Mouse (Mus musculus): ENCODE data around the gene Gm49394.

Gene Gm49394

GRCm38 (mm10) chr7:142669751-142670625 lies at the start of gene Gm49394:
TSS of gene Gm49394 (minus strand) at chr7:142669942.
- DNase-seq (ENCODE audit: low read depth, low spot score) = no peak

GRCm38 (mm10) chr7:142714783-142715498 lies 45.2 kb upstream of the Gm49394 start:
- DNase-seq (ENCODE audit: low read depth, low spot score) = peak; percentile 40

- no peak for DNase-seq (ENCODE audit: low read depth, low spot score)
Measured at GRCm38 (mm10) chr7:142706873-142707272, 37.1 kb upstream of the Gm49394 start.

- DNase-seq (ENCODE audit: low read depth, low spot score) = no peak
Measured at GRCm38 (mm10) chr7:142699334-142699860, 29.7 kb upstream of the Gm49394 start.

- no peak for DNase-seq (ENCODE audit: low read depth, low spot score)
Measured at GRCm38 (mm10) chr7:142678611-142679010, 8.9 kb upstream of the Gm49394 start.

- DNase-seq (ENCODE audit: low read depth, low spot score) = peak; percentile 51
Measured at GRCm38 (mm10) chr7:142675644-142676043, 5.9 kb upstream of the Gm49394 start.

GRCm38 (mm10) chr7:142675141-142675540 lies 5.4 kb upstream of the Gm49394 start:
- DNase-seq (ENCODE audit: low read depth, low spot score) = no peak

GRCm38 (mm10) chr7:142672120-142672519 lies 2.4 kb upstream of the Gm49394 start:
- peak; percentile 57 for DNase-seq (ENCODE audit: low read depth, low spot score)

- no peak for DNase-seq (ENCODE audit: low read depth, low spot score)
Measured at GRCm38 (mm10) chr7:142671067-142671466, 1.3 kb upstream of the Gm49394 start.

- DNase-seq (ENCODE audit: low read depth, low spot score) = no peak
Measured at GRCm38 (mm10) chr7:142668328-142668727, 1.4 kb downstream of the Gm49394 start.

- no peak for DNase-seq (ENCODE audit: low read depth, low spot score)
Measured at GRCm38 (mm10) chr7:142667521-142667920, 2.2 kb downstream of the Gm49394 start.

- DNase-seq (ENCODE audit: low read depth, low spot score) = no peak
Measured at GRCm38 (mm10) chr7:142666659-142667058, 3.1 kb downstream of the Gm49394 start, which contains the start of gene Igf2. TSS of gene Igf2 (minus strand) at chr7:142666816.

GRCm38 (mm10) chr7:142666109-142666508 lies 3.6 kb downstream of the Gm49394 start:
- DNase-seq (ENCODE audit: low read depth, low spot score) = no peak

GRCm38 (mm10) chr7:142665364-142665763 lies 4.4 kb downstream of the Gm49394 start:
- no peak for DNase-seq (ENCODE audit: low read depth, low spot score)

GRCm38 (mm10) chr7:142664465-142665029 lies 5.2 kb downstream of the Gm49394 start:
- no peak for DNase-seq (ENCODE audit: low read depth, low spot score)

GRCm38 (mm10) chr7:142663931-142664421 lies 5.8 kb downstream of the Gm49394 start:
- DNase-seq (ENCODE audit: low read depth, low spot score) = no peak

GRCm38 (mm10) chr7:142663151-142663550 lies 6.6 kb downstream of the Gm49394 start:
- DNase-seq (ENCODE audit: low read depth, low spot score) = no peak

GRCm38 (mm10) chr7:142661811-142662210 lies 7.9 kb downstream of the Gm49394 start:
- DNase-seq (ENCODE audit: low read depth, low spot score) = no peak

- DNase-seq (ENCODE audit: low read depth, low spot score) = no peak
Measured at GRCm38 (mm10) chr7:142661046-142661445, 8.7 kb downstream of the Gm49394 start.

GRCm38 (mm10) chr7:142660651-142660945 lies 9.1 kb downstream of the Gm49394 start:
- DNase-seq (ENCODE audit: low read depth, low spot score) = no peak

GRCm38 (mm10) chr7:142659767-142660650 lies 9.7 kb downstream of the Gm49394 start:
- no peak for DNase-seq (ENCODE audit: low read depth, low spot score)

All from retina, postnatal 7 days (tissue).